Mouse (Mus musculus) liver, embryonic 14.5 days (tissue): ENCODE data around the gene Hk1. TPM values are rescaled to one million over a fixed set of nuclear protein-coding genes. Genes with fewer than 3 reads are reported as not detected.

ENCODE experiments used
- ATAC-seq: fragments of 200-750 bp; cut with Nextera tagmentation; 2 replicates; pipeline ENCODE4 v1.8.0; 2017; ENCODE audit warnings: moderate number of reproducible peaks, mild to moderate bottlenecking, moderate library complexity; ENCODE audit not compliant: insufficient read depth
- DNase-seq, 3 experiments: peaks; one replicate each; pipeline ENCODE4 v3.0.0-alpha.2; 2012 to 2013; ENCODE audit warnings: low read depth in 3 of 3, low spot score in 3 of 3
- H3K27ac ChIP-seq: fragments of 300-500 bp; sonication (generic); 2 replicates; pipeline ENCODE4 v1.5.1; 2014; ENCODE audit warnings: moderate library complexity, mild to moderate bottlenecking, control low read depth, inconsistent platforms
- H3K27me3 ChIP-seq: fragments of 300-500 bp; sonication (generic); 2 replicates; pipeline ENCODE4 v1.6.1; 2014; ENCODE audit warnings: mild to moderate bottlenecking, low read length, moderate library complexity; ENCODE audit not compliant: control insufficient read depth, insufficient read depth
- H3K36me3 ChIP-seq: fragments of 300-500 bp; sonication (generic); replicated peaks from 2 replicates; pipeline ENCODE4 v1.6.1; 2014; ENCODE audit warnings: low read depth; ENCODE audit not compliant: control insufficient read depth, insufficient read depth
- H3K4me1 ChIP-seq, 2 experiments: fragments of 200-500 bp in 1 of 2; fragments of 300-500 bp in 1 of 2; sonication (generic) in 1 of 2; replicated peaks; 2 replicates each; pipeline ENCODE4 v1.6.1; 2012 to 2014; ENCODE audit warnings: antibody characterized with exemption in 1 of 2, inconsistent platforms in 1 of 2, low read length in 1 of 2; ENCODE audit not compliant: control insufficient read depth in 2 of 2, insufficient read depth in 2 of 2
- H3K4me2 ChIP-seq: fragments of 300-500 bp; sonication (generic); 2 replicates; pipeline ENCODE4 v1.6.1; 2014; ENCODE audit warnings: low read depth, mild to moderate bottlenecking, control low read depth, moderate library complexity
- H3K4me3 ChIP-seq, 2 experiments: fragments of 200-500 bp in 1 of 2; fragments of 300-500 bp in 1 of 2; sonication (generic) in 1 of 2; 2 replicates each; pipeline ENCODE4 v1.5.1; 2012 to 2014; ENCODE audit warnings: low read depth in 2 of 2, low read length in 2 of 2, mild to moderate bottlenecking in 2 of 2, control low read depth in 1 of 2, inconsistent platforms in 1 of 2, moderate library complexity in 1 of 2; ENCODE audit not compliant: insufficient read depth in 1 of 2
- H3K9ac ChIP-seq: fragments of 300-500 bp; sonication (generic); replicated peaks from 2 replicates; pipeline ENCODE4 v1.6.1; 2014; ENCODE audit warnings: mild to moderate bottlenecking, control low read depth, moderate library complexity
- H3K9me3 ChIP-seq: fragments of 300-500 bp; sonication (generic); 2 replicates; pipeline ENCODE4 v1.6.1; 2016; ENCODE audit warnings: low read length, mixed read lengths; ENCODE audit not compliant: control insufficient read depth
- CTCF ChIP-seq: IDR thresholded peaks from 2 replicates; pipeline ENCODE4 v1.5.1; 2016; ENCODE audit warnings: antibody characterized with exemption, low read depth, control low read depth
- EP300 ChIP-seq: IDR thresholded peaks from 2 replicates; pipeline ENCODE4 v1.6.1; 2016; ENCODE audit warnings: antibody characterized with exemption, low read depth
- WGBS: fragments of 180-500 bp; shearing (Covaris S2); extraction: QIAGEN DNeasy Blood & Tissue Kit; methylation state at CpG from one replicate; pipeline ENCODE4 v1.1.7; 2014; ENCODE audit not compliant: insufficient replicate concordance; 5-methylcytosine and 5-hydroxymethylcytosine counted together
- polyA plus RNA-seq, 2 experiments: library from polyadenylated mRNA; depleted of rRNA in 1 of 2; stranded (reverse) in 1 of 2; unstranded in 1 of 2; fragments of >200 nt; fragmentation: Nextera tagmentation in 1 of 2; extraction: Ambion mirVana in 1 of 2; gene quantifications; 2 replicates each; pipeline versions ENCODE4 v1.2.1 to v1.2.3; 2012 to 2014

Gene Hk1
- polyA plus RNA-seq, 2 experiments = 54.2 to 56.1 TPM

- Histone ChIP-seq H3K4me2 (no peak overlapping the region), H3K4me1 (no peaks in the 10 kb centered on the region; a peak in 1 of 4 replicates), H3K9ac (no peak overlapping the region), H3K4me3 (no peak overlapping the region), H3K36me3 (peaks cover 54% of the 10 kb centered on the region), H3K9me3 (no peaks in the 10 kb centered on the region), H3K27ac (no peak overlapping the region), H3K27me3 (no peaks in the 10 kb centered on the region)
- WGBS = 82% methylated on average over 6 of the region's 6 CpGs
- DNase-seq = no peak
- TF ChIP-seq EP300 = no peak
- no peak for TF ChIP-seq CTCF
- no peak for ATAC-seq
These were observed 74.6 kb downstream of the Hk1 start for GRCm38 (mm10) chr10:62305090-62305489.

DNA sequence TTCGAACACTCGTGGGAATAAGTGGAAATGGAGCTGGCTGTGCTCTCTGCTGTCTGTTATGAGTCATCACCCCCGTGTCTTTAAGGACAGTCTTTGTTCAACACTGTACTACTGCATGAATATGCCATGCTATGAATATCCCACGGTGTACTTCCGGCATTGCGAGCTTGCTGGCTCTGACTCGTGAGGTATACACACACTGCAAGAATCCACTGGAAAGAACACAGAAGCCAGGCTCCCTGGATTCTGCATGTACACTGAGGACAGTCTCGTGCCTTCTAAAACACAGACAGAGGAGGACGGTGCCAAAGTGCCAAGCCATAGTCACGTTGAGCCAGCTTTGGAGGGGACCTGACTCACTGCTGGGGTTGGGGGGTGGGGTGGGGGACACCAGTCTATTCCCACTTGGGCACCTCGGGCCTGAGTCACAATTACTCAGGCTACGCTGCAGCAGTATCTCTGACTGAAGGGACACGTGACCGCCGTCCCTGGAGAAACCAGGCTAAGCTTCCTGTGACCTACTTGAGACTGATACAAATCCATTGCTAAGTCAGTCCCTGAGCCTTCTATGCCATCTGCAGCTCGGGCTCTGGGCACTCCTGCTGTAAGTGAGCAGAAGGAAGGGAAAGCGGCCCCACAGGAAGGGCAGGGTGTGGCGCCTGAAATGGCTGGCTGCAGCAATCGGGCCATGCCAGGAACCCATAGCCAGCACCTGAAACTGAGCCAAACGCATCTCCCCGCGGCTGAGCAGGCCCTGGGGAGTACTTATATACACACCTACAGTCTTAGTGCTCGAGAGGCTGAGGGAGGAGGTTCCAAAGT, 79.5 kb downstream of the Hk1 start:
- no peaks in the 10 kb centered on the region for H3K4me1 ChIP-seq
- H3K4me3 ChIP-seq = no peak overlapping the region
- H3K9me3 ChIP-seq = no peaks in the 10 kb centered on the region
- H3K9ac ChIP-seq = no peak overlapping the region
- no peaks in the 10 kb centered on the region for H3K27me3 ChIP-seq
- DNase-seq (no peak), ATAC-seq (0 out of 2 replicates have a peak, but pooled peaks have one; percentile 26)
- no peak for TF ChIP-seq CTCF
- WGBS = 80% methylated on average over 23 of the region's 23 CpGs
- H3K36me3 ChIP-seq = peaks cover 67% of the 10 kb centered on the region
- no peak overlapping the region for H3K27ac ChIP-seq
- no peak overlapping the region for H3K4me2 ChIP-seq

GRCm38 (mm10) chr10:62296086-62296872, 83.4 kb downstream of the Hk1 start:
- H3K36me3 ChIP-seq = peaks cover 80% of the 10 kb centered on the region
- H3K4me2 ChIP-seq = no peak overlapping the region

GRCm38 (mm10) chr10:62294112-62294511, 85.6 kb downstream of the Hk1 start:
- no peak for DNase-seq
- TF ChIP-seq CTCF = no peak
- TF ChIP-seq EP300 = no peak
- H3K9ac ChIP-seq = no peak overlapping the region
- H3K27ac ChIP-seq = no peak overlapping the region
- no peaks in the 10 kb centered on the region for H3K27me3 ChIP-seq
- WGBS = 87% methylated on average over 4 of the region's 4 CpGs
- no peaks in the 10 kb centered on the region for H3K4me1 ChIP-seq
- no peak overlapping the region for H3K4me2 ChIP-seq
- no peak overlapping the region for H3K4me3 ChIP-seq
- peaks cover 88% of the 10 kb centered on the region for H3K36me3 ChIP-seq
- H3K9me3 ChIP-seq = no peaks in the 10 kb centered on the region
- peak; percentile 37; the same call in 1 of the 2 replicates for ATAC-seq

More at GRCm38 (mm10) chr10:62296086-62296872, 83.4 kb downstream of the Hk1 start:
- no peaks in the 10 kb centered on the region for H3K9me3 ChIP-seq
- TF ChIP-seq CTCF (no peak), EP300 (no peak)
- no peaks in the 10 kb centered on the region for H3K4me1 ChIP-seq
- H3K4me3 ChIP-seq = no peak overlapping the region
- H3K9ac ChIP-seq = no peak overlapping the region
- 91% methylated on average over 22 of the region's 26 CpGs for WGBS
- DNase-seq (no peak), ATAC-seq (no peak)
- no peaks in the 10 kb centered on the region for H3K27me3 ChIP-seq
- H3K27ac ChIP-seq = no peak overlapping the region
